Mouse (Mus musculus): ENCODE data around the gene Tmtc4.

Gene Tmtc4

DNA sequence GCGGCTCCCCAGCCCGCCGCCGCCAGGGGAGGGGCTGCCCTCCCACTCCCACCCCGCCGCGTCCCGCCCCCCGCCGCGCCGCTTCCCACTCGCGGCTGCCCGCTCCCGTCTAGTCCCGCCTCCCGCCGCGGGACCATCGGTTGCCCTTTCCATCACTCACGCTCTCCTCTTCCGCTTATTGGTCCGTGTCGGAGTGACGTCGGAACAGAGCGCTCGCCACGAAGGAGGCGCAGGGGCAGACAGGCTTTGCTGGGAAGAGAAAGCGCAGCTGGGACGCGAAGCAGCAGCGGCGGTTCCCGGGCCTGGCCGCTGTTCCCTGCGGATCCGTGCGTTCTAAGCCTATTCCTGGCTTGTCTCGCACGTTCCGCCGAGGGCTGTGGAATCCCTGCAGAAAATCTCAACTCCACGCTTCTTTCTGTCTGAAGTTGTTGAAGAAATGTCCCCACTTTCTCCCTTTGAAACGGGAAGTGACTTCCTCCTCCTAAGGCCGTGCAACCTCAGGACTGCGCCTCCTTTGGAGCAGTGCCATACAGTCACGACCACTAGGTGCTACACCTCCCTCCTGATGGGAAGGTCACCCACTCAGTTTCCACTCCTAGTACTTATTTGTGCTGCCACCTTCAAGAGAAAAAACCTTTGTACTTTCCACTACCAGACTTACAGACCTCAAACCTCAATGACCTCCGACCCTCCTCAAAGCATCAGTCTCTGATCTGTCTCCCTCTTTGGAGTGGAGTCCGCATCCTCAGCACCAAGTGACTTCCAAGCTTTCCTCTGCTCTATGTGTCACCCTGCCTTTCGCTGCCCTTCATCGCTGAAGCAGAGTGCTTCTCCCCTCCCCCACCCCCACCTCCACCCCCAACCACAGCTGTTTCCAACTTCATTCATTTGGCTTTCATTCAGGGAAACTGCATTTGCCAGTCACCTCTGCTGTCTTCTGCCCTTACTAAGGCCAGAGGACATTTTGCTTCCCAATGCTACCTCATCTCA lies at the start of gene Tmtc4:
TSS of gene Tmtc4 (minus strand) at position 810 of the 990 bp plus-strand sequence.
- DNase-seq (ENCODE audit: extremely low spot score, low read depth, low spot score) = peak; percentile 77

DNA sequence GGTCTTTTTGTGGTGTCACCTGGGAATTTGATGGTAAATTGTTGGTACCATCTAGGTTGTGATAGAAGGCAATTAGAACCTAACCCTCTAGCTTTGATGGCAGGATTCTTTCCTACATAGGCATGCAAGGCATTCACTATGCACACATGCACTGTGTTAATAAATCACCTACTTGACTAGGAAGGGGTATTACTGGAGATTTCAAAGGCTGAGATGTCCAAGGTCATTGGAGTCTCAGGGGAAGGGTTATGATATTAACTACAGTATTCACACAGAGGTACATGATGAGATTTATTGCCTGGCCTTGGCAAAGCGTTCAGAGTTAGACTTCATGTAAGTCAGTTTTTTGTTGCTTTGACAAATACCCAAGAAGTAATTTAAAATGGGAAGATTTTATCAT lies 48.6 kb upstream of the Tmtc4 start:
- no peak for DNase-seq (ENCODE audit: extremely low spot score, low read depth, low spot score)

DNA sequence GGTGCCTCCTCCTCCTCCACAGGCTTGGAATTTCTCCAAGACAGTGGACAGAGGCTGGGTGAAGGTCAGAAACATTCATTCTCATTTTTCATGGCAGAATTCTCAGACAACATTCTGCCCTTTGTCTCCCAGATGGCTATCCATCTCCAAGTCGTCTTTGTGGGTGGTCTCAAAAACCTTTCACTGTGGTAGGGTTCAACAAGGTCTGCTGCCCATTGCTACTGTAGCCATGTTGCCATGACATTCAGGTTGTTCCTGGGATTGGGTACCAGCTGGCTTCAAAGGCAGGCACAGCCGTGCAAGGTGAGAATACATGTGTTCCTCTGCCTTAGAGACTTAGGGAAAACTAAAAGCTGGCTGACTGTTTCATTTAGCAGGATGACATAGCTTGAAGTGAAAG lies 44.0 kb upstream of the Tmtc4 start:
- DNase-seq (ENCODE audit: extremely low spot score, low read depth, low spot score) = no peak

DNA sequence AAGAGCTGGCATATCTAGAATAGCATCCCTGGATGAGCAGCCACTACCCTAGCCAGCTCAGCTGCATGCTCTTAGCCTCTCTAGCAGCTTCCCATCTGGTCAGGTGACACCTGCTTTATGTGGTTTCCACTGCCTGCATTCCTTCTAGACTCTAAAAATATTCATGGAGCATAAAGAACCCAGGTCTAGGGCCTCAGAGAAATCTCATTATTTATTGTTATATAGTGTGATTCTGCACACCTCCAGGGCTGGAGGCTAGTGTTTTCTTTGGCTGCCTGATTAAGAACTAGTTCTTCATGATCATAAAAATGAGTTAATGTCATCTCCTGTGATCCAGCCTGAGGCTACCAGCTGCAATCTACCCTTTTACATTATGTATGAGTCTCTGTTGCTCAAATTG lies 39.1 kb upstream of the Tmtc4 start:
- no peak for DNase-seq (ENCODE audit: extremely low spot score, low read depth, low spot score)

DNA sequence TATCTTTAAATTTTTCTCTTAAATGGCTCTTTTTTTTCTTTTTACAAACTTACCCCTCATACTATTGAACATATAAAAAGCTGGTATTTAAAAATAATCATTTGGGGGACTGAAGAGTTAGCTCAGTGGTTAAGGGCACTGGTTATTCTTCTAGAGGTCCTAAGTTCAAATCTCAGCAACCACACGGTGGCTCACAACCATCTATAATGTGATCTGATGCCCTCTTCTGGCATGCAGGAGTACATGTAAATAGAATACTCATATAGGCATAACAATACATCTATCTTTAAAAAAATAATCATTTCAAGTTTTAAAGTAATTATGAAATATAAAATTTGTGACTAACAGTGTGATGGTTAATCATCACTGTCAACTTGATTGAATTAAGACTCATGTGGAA lies 32.5 kb upstream of the Tmtc4 start:
- DNase-seq (ENCODE audit: extremely low spot score, low read depth, low spot score) = no peak

DNA sequence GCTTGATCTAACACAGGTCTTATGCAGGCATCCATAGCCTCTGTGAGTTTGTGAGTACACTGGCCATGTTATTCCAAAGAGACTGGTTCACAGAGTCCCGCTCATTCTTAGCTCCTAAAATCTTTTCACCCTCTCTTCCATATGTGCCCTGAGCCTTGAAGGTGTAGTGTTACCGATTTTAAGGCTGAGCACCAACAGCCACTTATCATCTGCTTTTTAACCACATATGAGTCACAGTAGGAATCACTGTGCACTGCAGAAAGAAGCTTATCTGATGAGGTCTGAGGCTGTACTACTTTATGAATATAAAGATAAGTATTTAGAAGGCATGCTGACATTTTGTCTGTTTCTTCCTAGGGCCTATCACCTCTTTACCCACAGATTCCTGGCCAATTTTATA lies 31.9 kb upstream of the Tmtc4 start:
- DNase-seq (ENCODE audit: extremely low spot score, low read depth, low spot score) = no peak

DNA sequence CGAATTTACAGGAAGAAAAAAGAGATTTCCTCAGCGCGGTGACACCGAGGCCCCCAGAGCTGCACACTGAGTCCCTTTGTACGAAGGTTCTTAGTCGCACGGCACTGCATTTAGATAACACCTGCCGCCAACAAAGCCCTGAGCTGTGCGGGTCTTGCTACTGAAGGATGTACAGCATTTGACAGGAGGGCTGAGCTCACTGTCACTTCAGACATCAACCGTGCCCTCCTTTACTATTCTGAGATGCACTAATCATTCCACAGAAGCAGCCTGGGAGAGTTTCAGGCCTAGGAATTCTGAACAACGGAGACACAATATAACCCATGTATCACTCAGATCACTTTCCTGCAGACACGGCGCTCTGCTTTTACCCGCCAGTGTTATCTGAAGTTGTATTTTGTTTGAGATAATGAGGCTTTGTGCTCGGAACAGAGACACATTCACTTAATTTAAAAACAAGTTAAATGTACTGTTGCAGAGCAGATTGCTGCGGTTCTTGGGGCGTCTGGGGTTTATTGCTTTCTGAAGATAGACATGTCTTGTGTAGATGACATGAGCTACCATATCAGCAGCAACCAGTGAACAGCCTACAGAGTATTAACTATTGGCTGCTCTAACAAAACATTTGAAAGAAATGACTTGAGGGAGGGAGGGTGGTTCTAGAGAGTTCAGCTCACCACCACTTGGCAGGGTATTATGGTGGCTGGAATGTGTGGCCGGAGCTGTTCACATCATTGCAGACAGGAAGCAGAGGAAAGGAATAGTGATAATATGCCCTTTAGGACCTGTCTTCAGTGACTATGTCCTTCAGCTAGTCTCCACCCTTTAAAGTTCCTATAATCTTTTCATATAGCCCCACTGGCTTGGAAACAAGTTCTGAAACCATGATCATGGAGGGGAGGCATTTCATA lies 25.5 kb upstream of the Tmtc4 start:
- DNase-seq (ENCODE audit: extremely low spot score, low read depth, low spot score) = no peak

DNA sequence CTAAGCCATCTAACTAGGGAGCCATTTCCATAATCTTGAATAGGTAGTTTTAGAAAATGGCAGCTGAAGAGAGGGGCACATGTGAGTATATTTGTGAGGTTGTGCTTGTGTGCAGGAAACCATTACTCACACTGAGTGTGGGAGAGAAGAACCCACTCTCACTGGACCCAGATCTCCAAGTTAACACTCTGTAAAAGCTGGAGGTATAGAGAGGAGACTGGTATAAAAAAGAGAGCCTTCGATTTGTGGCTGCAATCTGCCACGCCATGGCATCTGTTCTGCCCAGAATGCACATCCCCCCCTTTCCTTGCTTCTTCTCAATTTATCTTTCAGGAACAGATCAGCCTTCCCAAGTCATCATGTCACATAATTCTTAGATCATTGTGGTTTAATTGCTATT lies 24.8 kb upstream of the Tmtc4 start:
- no peak for DNase-seq (ENCODE audit: extremely low spot score, low read depth, low spot score)

DNA sequence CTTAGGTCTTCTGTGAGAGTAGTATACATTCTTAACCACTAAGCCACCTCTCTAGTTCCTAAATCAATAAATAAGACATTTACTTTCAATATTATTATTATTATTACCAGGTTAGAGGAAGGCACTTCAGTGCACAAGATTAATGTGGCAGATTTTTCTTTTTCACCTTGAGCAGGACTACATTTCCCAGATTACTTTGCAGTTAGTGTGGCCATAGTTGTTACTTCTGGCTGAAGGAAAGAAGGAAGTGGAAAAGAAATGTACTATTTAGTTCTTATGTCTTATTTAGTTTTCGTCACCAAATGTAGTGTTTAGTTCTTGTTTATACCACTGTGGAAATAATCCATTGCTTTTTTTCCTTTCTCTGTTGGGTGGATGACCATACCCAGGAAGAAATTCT lies 19.9 kb upstream of the Tmtc4 start:
- DNase-seq (ENCODE audit: extremely low spot score, low read depth, low spot score) = no peak

DNA sequence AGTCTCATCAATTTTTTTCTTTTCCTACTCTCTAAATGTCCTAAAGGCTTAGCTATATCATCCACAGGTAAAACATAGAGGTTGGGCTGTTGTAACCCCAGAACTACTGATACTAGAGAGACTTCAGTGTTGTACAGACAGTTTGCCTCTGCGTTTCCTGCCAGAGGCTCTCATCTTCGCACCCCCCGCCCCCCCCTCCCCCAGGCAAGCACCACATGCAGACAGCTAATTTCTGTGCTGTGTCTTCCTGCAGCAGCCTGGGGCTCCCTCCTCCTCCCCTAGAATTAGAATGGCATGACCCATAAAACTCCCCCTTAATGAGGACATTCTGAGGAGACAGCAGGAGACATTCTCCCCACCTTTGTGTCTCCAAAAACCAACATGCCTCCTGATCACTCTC lies 17.6 kb upstream of the Tmtc4 start:
- no peak for DNase-seq (ENCODE audit: extremely low spot score, low read depth, low spot score)

DNA sequence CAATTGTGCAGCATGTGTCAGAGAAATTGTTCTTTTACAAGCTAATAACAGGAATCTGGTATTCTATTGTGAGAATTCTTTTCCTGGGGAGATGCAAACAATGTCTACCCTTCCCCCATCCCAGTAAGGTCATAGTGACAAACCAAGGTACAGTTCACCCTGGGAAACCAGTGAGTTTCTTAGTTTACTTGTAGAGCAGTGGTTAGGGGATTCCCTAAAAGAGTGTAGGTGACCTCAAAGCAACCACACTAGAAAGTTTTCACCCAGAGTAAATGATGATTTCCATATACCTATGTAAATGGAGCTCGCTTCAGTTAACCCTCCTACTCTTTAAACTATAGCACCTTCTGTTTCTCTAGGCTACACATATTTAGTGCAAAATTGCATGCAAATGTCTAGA lies 13.6 kb upstream of the Tmtc4 start:
- no peak for DNase-seq (ENCODE audit: extremely low spot score, low read depth, low spot score)

DNA sequence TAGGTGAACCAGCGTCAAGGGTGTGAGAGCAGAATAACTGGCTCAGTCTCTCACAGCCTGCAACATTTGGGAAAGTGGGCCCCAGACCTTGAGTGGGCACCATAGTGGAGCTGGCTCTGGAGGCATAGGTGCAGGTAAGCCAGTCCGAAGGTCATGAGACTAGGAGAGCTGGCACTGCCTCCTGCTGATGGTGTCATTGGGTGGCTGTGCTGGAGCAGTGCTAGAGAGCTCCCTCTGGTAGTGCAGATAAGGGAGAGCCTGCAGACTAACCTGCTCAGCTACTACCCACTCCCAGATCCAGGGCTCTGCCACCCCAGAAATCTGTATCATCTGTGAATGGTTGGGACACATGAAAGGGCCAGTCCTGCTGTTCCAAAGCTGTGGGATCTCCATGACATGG lies 10.1 kb upstream of the Tmtc4 start:
- DNase-seq (ENCODE audit: extremely low spot score, low read depth, low spot score) = no peak

DNA sequence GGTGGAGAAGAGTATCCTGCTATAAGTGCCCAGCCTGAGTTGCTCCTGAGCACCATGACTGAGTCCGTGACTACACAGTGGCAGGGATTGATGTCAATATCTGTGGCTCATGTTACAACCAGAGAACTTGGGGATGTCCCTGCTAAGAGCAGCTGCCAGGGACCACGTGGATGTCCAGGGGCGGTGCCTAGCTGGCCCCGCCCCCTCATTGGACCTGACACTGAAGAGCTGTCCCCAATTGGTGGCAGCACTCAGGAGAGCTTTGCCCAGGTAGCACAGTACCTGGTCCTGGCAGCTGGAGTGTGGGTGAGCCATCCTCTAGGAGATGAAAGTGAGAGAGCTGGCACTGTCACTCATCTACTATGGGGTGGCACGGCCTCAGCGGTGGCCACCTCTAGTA lies 9.1 kb upstream of the Tmtc4 start:
- no peak for DNase-seq (ENCODE audit: extremely low spot score, low read depth, low spot score)

DNA sequence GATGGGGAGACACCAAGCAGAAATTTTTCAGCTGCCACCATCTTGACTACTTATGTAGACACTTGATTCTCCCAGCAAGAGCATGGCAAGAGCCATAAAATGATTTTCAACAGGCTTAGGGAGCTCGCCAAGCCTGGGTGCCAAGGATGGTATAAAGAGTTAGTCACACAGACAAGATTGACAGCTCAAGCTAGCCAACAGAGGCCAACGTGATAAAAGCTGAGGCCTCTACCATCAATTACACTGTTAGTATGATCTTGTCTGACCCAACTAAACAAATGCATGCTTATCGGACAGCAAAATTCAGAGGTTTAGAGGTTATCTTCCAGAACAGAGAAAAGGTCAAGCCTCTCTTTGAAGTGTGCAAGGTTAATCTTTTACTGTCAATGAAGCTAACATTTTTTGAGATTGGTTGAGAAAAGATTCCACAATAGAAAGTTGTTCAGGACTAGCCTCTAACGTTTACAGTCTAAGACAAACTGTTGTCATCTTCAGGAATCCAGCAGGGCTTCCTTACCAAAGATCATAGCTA lies 6.8 kb upstream of the Tmtc4 start:
- no peak for DNase-seq (ENCODE audit: extremely low spot score, low read depth, low spot score)

DNA sequence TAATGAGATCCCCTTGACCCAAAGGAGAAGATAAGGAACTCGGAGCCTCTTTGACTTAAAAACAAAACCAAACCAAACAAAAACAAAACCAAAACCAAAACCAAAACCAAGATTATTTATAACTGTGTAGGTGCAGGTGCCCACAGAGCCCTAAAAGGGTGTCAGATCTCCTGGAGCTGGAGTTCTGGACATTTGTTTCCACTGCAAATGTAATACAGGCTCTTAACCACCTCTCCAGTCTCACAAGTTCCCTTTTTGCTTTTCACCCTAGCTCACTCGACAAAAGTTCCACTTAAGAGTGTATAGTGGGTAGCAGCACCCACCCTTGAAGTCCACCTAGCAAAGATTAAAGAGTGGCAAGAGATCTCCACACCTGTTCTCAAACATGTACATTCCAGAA lies 2.6 kb upstream of the Tmtc4 start:
- no peak for DNase-seq (ENCODE audit: extremely low spot score, low read depth, low spot score)

DNA sequence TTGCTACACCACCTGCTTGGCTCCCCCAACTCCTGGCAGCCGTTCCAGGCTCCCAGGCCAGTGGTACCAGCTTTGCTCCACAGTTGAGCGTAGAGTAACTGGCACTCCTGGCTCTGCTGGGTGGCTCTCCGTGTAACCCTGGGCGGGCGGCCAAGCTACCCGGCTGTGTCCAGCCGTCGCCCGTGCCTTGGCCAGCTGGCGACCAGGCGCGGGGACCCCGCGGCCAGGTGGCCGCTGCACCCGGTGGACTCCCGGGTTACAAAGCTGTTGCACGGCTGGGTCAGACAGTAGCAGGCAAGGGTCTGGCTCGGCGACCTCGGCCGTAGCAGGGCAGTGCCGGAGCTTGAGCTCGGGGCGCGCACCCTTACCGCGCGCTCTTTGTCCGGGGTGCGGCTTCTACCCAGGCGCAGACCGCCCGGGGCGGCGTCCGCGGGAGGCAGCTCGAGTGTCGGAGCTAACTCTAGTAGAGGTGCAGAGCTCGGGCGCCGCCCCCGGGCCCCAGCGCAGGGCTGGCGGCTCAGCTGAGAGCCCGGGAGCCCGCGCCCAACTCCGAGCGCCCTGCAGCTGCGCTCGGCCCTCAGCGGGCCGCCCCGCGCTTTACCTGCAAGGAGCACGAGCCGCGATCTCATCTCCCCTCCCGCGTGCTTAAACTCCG lies 1.1 kb downstream of the Tmtc4 start:
- no peak for DNase-seq (ENCODE audit: extremely low spot score, low read depth, low spot score)

DNA sequence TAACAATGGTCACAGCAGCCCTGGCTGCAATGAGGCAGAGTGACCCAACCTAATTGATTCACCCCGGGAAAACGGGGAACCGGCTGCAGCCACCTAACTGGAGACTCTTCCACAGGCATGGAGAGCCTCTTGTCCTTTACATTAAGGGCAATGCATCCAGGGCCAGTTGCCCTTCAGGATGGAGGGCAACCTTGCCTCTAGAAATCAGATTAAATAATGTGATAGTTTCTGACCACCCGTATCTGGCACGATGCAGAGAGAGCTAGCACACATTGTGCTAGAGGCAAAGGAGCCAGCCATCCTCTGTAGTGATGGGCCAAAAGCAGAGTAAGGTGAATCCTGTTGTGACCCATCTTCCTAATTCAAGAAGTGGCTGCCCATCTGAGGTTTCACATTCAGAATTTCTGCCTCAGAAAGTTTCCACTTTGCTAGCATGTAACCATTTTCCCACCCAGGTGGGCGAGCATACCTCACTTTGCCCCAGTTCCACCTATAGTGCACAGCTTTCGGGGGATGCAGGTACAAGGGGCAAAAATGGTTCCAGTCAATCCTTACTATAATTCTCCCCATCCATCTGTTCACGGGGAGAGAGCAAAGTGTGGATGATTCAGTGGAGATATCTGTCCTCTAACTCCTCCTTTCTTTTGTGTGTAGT lies 1.9 kb downstream of the Tmtc4 start:
- DNase-seq (ENCODE audit: extremely low spot score, low read depth, low spot score) = no peak

DNA sequence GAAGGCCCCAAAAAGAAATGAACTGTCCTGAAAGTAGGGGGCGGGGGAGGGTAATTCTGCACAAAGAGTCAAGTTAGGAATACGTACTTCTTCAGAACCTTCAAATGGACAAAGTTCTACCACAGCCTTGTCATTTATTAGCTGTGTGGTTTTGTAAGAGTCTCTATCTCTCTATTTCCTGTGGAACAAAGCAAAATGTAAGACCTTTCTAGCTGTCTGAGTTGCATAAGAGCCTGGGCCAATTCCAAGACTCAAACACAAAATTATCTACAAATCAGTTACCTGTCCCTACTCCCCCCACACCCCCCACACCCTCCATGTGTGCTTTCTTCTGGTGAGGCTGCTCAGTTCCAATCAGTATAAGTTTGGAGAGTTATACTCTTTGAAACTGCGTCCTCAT lies 5.0 kb downstream of the Tmtc4 start:
- no peak for DNase-seq (ENCODE audit: extremely low spot score, low read depth, low spot score)

DNA sequence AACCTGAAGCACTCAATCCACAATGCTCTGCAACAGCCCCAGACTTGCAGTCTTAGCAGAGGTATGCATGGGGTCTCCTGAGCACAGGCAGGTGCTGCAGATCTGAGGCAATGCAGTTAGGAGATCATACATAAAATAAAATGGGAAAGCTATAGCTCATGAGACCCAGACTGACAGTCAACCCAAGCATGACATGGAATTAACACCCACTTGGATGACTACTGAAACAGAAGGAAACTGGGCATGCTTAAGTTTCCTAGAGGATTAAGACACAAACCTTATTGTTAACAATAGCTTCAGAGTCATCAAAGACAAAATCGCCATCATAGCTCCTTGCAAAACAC lies 6.1 kb downstream of the Tmtc4 start:
- no peak for DNase-seq (ENCODE audit: extremely low spot score, low read depth, low spot score)

DNA sequence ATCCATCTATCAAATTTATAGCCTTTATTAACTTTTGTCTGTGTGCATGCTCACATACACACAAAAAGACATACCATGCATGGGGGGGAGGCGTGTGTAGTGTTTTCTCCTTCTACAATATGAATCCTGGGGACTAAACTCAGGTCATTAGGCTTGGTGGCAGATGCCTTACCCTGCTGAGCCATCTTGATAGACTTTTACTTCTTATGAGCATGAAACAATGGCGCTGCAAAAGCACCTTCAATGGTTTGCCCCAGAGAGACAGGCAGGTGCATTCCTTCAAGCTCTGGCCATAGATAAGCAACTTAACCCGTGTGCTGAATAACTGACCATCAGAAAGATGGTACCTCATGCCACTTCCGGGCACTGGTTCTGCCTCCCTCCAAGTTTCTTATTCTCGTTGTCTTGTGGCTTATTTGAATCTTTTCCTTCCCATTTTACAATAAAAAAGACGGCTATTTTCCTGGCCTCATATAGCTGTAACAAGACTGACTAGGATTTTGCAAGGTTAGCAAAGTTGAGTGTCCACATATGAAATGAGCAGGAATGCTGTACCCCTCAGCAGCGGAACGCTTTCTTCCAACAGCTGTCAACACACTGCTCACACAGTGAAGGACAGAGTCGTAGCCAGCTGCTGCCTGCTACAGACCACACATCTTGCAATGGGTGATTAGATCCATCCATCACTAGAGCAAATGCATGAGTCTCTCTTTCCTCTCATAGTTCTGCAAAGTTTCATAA lies 6.6 kb downstream of the Tmtc4 start:
- no peak for DNase-seq (ENCODE audit: extremely low spot score, low read depth, low spot score)

All from hindlimb bud, embryonic 11.5 days (tissue).